Comparison of ENCODE assay signal across 9 mouse cellular contexts in the genomic region with DNA sequence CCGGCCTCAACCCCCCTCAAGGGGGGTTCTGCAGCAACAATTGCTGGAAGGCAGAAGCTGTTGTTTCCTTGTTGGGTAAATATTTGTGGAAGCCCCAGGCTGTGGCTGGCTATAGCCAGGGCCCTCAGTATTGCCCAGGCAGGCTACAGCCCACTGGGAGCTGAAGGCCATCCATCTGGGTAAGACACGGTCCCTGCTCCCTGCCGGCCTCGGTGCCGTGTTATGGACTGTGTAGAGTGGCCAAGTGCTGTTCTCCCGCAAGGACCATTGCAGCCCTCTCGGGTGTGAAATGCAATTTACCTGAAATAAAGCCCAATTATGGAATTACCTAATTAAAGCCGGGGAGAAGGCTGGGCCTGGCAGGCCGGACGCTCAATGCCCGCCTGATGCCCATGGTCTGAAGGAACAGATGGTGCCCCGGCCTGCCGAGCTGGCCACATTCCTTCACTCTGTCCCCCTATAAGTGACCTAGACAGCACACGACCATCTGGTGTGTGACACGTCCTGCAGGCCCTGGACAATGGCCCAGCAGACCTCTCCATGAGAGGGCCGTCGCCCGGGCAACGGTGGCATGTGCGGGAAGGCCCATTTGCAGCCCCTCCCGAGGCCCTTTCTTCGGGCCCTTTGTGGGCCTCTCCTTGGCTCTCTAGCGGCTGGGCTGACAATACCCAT. TPM values are rescaled to one million over a fixed set of nuclear protein-coding genes. Genes with fewer than 3 reads are reported as not detected.
A peak's percentile ranks its signal among the peaks of the same experiment; 100 is the strongest.
DNase-seq lines count a peak whose midpoint lies in the region; ATAC-seq lines count a peak whose summit lies in the region.
"Had no signal": no experiment of that assay in that cellular context is flagged by ENCODE, and none has a peak within 500 bp of the region (broad histone marks: within the 10 kb centered on the region; RNA-seq: fewer than 3 reads in every experiment).

No protein-coding gene starts in this region.

- no peak overlapping the region for H3K9ac ChIP-seq in hindbrain, embryonic 12.5 days
- H3K9ac ChIP-seq in neural tube, embryonic 14.5 days (replicated peaks; ENCODE audit: low read depth, low read length) = no peak overlapping the region

- ATAC-seq in hindbrain, embryonic 12.5 days (ENCODE audit: low FRiP score) = peak; percentile 86
- peak; percentile 82 for ATAC-seq in neural tube, embryonic 14.5 days (ENCODE audit: low read depth)

- H3K27me3 ChIP-seq in hindbrain, embryonic 12.5 days = peaks cover 9% of the 10 kb centered on the region
- no peaks in the 10 kb centered on the region for H3K27me3 ChIP-seq in neural tube, embryonic 14.5 days (ENCODE audit: control insufficient read depth, insufficient read depth, low read length)

- WGBS in hindbrain, embryonic 12.5 days = 26% methylated on average over 23 of the region's 23 CpGs
- 8% methylated on average over 23 of the region's 23 CpGs for WGBS in neural tube, embryonic 14.5 days

- H3K9me3 ChIP-seq in hindbrain, embryonic 12.5 days (replicated peaks) = no peaks in the 10 kb centered on the region
- no peaks in the 10 kb centered on the region for H3K9me3 ChIP-seq in neural tube, embryonic 14.5 days (ENCODE audit: control insufficient read depth, low read length)

- H3K27ac ChIP-seq in hindbrain, embryonic 12.5 days = peak overlapping the region; percentile 53; the same call in 1 of the 2 replicates
- H3K27ac ChIP-seq in neural tube, embryonic 14.5 days (ENCODE audit: low read depth, low read length) = peak overlapping the region; percentile 40; the same call in 1 of the 2 replicates

- no peak overlapping the region for H3K4me3 ChIP-seq in hindbrain, embryonic 12.5 days
- H3K4me3 ChIP-seq in neural tube, embryonic 14.5 days (ENCODE audit: low read depth, low read length) = no peak overlapping the region

- peak; percentile 39 to 54 for DNase-seq in kidney, postnatal 4 days
- DNase-seq in kidney, adult 11 months = no peak
- DNase-seq in cerebellum, postnatal 10 days = peak; percentile 94 to 97
- no peak for DNase-seq in adrenal gland, adult 8-10 months
- no peak for DNase-seq in B cell, adult 2 months
- no peak for DNase-seq in layer of hippocampus, postnatal 25 days (ENCODE audit: extremely low spot score in 1 of 2, low spot score in 1 of 2)
- DNase-seq: heart, adult 18-20 months had no signal

- H3K4me1 ChIP-seq in hindbrain, embryonic 12.5 days = peaks cover 29% of the 10 kb centered on the region
- peaks cover 8% of the 10 kb centered on the region; the same call in 1 of the 2 replicates for H3K4me1 ChIP-seq in neural tube, embryonic 14.5 days (ENCODE audit: control insufficient read depth, insufficient read depth, low read length)

- no peak overlapping the region for H3K4me2 ChIP-seq in hindbrain, embryonic 12.5 days (replicated peaks)
- no peak overlapping the region for H3K4me2 ChIP-seq in neural tube, embryonic 14.5 days (ENCODE audit: low read depth, low read length)

- no peaks in the 10 kb centered on the region for H3K36me3 ChIP-seq in hindbrain, embryonic 12.5 days
- no peaks in the 10 kb centered on the region for H3K36me3 ChIP-seq in neural tube, embryonic 14.5 days (ENCODE audit: control insufficient read depth, insufficient read depth, low read length)

RNA-seq across cellular contexts. Expression of gene Cdkn1c, which starts 32.6 kb away (rescaled TPM):
- polyA plus RNA-seq in hindbrain, embryonic 12.5 days (2016; fragmentation: Nextera tagmentation; extraction: Ambion mirVana) = 1,001 and 1,276 TPM in 2 replicates
- polyA plus RNA-seq in neural tube, embryonic 14.5 days (2014; fragmentation: Nextera tagmentation; extraction: Ambion mirVana) = 252 and 338 TPM in 2 replicates
- total RNA-seq in adrenal gland, adult 8-10 months (2022) = 1,000 to 10,000 TPM in 1 of 4 experiments, 100 to 1,000 TPM in 3; 211 to 1,262 (median 590) TPM
- 1 to 10 TPM; 6.8 to 8.7 TPM for total RNA-seq in layer of hippocampus, postnatal 25 days (2021)

RNA-seq across cellular contexts. Expression of gene Slc22a18, which starts 45.3 kb away (rescaled TPM):
- polyA plus RNA-seq in hindbrain, embryonic 12.5 days (2016; fragmentation: Nextera tagmentation; extraction: Ambion mirVana) = 0.63 and 0.72 TPM in 2 replicates
- 0.31 and 0.63 TPM in 2 replicates for polyA plus RNA-seq in neural tube, embryonic 14.5 days (2014; fragmentation: Nextera tagmentation; extraction: Ambion mirVana)
- 1 to 10 TPM; 2.7 to 5.5 (median 3.6) TPM for total RNA-seq in adrenal gland, adult 8-10 months (2022)
- under 1 TPM in 1 of 2 experiments, not detected in 1; 0.20 TPM for total RNA-seq in layer of hippocampus, postnatal 25 days (2021)

Comparison
In these comparisons a context has a peak if more than half of its experiments do, and no peak if none do; other contexts are left out.
1. DNase-seq: peak in kidney, postnatal 4 days (2 of 2) and cerebellum, postnatal 10 days (2 of 2); none in kidney, adult 11 months (single experiment), adrenal gland, adult 8-10 months (single experiment), B cell, adult 2 months (0 of 2) and layer of hippocampus, postnatal 25 days (0 of 2).
2. RNA of gene Cdkn1c, which starts 32.6 kb away (total RNA-seq): 211 to 1,262 TPM in adrenal gland, adult 8-10 months; 6.8 to 8.7 TPM in layer of hippocampus, postnatal 25 days; every median in the first group is over 10 times any median in the second.